Mouse (Mus musculus) heart, postnatal 36 days (tissue): Measurements from ENCODE around the gene Otoa. TPM values are rescaled to one million over a fixed set of nuclear protein-coding genes. Genes with fewer than 3 reads are reported as not detected.
A peak's percentile ranks its signal among the peaks of the same experiment; 100 is the strongest.

Source experiments
- DNase-seq, 2 experiments: peaks; one replicate each; pipeline ENCODE4 v3.0.0; 2021 to 2022
- intact Hi-C: fragments of 180-260 bp; cut with DNase I; formaldehyde crosslinking; loops from one replicate; pipeline ENCODE4 v1.15.1; 2025
- total RNA-seq, 2 experiments: library from RNA; stranded (reverse); gene quantifications; 2 replicates each; pipeline ENCODE4 v1.2.3; 2021

Otoa gene
- not detected for total RNA-seq

DNA sequence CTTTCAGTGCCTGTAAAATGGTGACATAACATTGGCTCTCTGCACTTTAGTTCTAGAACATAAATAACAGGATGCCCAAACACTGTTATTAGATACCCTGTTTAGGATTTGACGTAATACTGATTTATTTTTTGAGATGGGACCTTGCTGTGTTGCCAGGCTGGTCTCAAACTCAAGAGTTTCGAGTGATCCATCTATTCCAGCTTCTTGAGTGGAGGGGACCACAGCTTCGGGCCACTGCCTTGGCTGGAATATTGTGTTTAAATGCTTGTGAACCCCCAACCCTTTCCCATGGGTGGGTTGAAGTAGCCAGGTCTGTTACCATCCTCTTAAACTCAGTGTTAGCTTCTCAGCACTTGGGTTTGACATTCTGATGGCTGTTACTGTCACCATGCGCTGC, at the start of gene Otoa:
Gene Otoa, plus strand, starts transcription at position 301 of the 400 bp plus-strand sequence.
- intact Hi-C loops: no loop called here
- DNase-seq: no peak

DNA sequence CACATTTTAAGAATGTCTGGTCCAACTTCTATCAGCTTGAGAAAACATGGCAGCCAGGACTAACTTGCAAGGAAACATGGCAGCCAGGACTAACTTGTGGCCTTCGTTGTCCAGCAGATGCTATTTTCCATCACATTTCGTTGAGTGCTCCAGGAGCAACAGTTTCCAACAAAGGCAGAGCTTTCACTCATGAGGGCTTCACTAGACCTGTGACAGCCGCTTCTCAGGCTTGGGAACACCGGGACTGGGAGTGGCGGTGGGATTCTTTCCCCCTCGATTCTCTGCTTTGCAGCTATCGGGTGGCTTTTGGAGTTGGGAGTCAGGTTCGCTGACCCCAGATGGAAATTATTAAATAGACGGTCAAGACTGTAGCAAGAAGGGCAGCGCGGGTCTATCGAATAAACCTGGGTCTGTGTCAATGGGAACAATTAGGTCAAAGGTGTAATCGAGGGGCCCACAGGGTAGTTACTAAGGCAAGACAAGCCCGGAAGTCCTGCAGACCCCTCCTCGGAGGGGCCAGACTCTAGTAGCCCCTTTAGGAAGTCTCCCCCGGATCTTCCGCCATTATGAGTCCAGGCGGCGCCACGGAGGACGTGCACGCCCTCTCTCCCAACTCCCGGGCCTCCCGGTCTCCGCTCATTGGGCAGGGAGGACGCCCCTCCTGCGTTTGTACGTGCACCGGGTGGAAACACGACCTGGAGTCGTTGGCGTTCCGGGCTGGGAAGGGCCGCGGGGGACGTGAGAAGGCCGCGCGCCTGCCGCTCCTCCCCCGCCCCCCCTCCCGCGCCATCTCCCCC, 47.4 kb upstream of the Otoa start, which contains the start of gene Mettl9:
Gene Mettl9, plus strand, starts transcription at position 590 of the 797 bp plus-strand sequence.
- peak; percentile 90 to 92 for DNase-seq
- intact Hi-C loops: loop anchor here (2.0 to 10.0 kb wide), 3 partner anchors 51 to 399 kb away; partner anchors contain the start of genes Cdr2, Mfsd13b and Uqcrc2

DNA sequence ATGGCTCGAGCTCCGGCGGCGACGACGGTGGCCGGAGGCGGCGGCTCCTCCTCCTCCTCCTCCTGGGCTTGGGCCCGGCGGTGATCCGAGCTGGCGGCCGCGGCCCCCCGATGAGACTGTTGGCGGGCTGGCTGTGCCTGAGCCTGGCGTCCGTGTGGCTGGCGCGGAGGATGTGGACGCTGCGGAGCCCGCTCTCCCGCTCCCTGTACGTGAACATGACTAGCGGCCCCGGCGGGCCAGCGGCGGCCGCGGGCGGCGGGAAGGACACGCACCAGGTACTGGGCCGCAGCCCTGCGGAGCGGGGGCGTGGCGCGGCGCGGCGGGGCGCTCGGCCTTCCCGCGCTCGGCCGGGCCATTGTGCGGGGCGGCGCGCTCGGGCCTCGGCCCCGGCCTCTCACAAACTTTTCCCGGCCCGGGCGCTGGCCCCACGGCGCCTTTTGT, 46.7 kb upstream of the Otoa start:
- DNase-seq: peak in 1 of 2 experiments; percentile 85
- intact Hi-C loops: loop anchor here (2.0 to 10.0 kb wide), 3 partner anchors 52 to 400 kb away; partner anchors contain the start of genes Cdr2, Mfsd13b and Uqcrc2

DNA sequence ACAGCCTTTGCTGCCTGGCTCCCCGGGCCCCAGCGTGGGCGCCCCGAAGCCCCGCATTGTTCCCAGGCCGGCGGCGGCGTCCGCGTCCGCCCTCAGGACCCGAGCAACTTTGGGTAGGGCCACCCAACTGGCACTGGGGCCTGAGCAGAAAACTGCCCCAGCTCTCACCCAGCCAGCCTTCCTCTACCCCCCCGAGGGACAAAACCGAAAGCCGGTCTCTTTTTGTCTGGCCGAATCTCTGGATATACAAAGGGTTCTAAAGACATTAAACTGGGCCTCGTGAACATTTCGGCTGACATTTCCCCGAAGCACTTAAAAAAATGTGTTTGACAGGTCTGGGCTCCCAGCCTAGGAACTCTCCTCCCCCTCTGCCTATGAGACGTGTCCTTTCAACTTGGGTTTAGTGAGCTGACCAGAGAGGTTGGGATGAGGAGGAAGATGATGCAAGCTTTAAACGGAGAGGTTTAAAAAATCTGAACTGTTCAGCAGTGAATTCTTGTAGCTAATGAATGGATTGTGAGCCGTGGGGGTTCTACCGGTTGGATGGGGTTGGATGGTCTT, 46.2 kb upstream of the Otoa start:
- DNase-seq: peak; percentile 37 to 67
- intact Hi-C loops: loop anchor here (2.0 to 10.0 kb wide), 3 partner anchors 52 to 400 kb away; partner anchors contain the start of genes Cdr2, Mfsd13b and Uqcrc2

DNA sequence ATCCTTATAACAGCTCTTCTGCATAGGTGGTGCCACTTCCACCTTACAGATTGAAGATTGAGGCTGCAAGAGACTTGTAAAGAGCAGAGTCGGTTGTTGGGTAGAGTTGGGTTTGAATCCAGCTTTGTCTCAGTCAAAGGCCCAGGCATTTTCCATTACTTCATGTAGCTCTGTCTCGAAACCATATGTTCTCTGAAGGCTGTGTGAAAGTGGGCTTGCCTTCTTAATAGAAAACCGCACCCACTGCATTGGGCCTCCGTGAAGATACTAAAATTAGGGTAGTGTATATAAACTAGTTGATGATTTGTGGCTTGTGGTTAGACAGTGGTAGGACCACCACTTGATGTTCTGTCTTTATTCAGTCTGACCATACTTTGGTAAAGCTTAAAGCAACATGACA, 40.9 kb upstream of the Otoa start:
- intact Hi-C loops: no loop called here
- DNase-seq: no peak

DNA sequence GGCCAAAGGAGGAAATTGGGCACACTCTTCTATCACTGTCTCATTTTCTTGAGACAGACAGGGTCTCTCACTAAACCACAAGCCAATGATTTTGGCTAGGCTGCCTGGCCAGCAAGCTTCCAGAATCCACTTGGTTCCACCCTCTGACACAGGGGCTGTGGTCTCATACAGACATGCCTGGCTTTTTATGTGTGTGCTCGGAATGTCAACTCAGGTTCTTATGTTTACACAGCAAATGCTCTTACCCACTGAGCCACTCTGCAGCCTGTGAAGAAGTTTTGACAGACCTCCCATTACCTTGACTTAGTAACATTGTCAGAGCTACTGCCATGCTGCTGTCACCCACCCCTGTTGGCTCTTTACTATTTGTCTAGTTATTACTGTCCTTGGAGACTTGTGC, 39.5 kb upstream of the Otoa start:
- DNase-seq: no peak
- intact Hi-C loops: no loop called here

DNA sequence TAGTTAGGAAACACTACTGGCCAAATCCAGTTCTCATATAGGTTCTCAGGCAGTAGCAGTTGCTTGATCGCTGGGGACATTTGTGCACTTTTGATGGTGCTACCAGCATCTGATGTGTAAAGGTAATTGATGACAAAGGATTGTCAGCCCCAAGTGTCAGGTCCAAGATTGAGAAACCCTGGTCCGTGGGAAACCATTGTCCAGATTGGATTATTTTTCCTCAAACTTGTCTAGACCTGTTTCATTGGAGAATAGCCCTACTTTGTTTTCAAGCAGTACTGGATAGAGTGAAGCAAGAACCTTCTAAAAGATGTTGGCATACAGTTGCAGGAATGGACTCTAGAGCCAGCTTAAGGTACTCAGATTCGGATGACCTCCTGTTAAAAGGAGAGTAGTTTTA, 38.4 kb upstream of the Otoa start:
- no peak for DNase-seq
- intact Hi-C loops: no loop called here

DNA sequence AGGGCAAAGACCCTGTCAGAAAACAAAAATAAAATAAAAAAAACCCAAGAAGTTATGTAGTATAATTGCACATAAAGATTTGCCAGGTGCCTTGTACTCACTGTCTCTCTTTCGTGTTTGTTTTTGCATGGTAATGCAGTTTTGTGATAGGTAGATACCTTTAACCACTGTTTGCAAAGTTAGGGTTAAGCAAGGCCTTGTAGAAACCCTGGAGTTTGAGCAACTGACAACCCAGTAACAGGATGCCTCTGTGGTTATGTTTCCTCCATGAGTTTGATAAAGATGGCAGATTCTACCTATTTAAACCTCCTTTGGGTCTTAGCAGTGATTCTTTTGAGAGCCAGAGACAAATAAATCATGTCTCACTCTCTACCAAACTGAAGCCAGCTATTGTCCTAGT, 37.9 kb upstream of the Otoa start:
- intact Hi-C loops: no loop called here
- no peak for DNase-seq

DNA sequence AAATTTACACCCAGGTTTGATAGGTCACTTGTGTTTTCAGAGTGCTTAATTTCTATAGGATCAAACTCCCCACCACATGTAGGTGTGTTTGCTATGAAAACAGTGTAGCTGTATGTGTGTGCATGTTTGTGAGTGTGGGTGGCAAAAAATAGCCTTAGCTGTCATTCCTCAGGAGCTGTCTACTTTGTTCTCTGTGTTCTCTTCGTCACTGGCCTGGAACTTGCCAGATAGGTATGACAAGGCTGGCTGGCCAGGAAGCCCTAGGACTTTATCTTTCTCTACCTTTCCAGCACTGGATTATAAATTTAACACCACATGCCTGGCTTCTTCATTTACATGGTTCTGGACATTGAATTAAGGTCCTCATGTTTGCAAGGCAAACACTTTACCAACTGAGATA, 37.2 kb upstream of the Otoa start:
- intact Hi-C loops: no loop called here
- DNase-seq: peak in 1 of 2 experiments; percentile 20

DNA sequence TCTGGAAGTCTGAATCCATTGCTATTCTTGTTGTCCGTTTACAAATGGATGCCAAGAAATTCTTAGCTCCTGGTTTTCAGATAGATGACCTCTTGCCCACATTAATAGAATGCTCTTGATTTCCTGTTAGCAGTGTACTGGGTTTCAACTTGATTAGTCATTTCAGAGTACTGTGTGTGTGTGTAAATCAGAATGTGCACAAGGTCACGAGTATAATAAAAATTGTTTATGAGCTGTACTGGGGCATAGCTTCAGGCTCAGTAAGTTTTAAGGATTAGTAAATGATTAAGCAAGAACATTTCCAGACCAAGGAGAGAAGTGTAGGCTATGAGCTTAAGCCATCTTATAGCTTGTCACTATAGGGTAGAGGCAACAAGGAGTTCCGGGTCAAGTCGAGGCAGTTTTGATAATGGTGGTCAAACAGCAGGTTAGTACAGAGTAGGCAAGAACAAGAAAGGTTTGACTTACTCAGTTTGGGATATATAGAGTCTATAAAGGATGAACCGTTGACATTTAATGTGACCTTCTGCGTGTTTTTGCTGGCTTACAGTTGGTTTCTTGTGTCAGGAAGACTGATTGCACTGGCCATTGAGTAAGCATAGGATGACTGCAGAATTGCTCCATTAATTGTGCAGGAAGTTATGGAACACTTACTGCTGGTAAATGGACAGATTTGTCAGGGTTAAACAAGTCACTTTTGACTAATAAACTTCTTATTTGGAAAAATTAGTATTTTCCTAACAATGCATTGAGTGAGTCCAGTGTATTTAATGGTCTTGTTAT, 35.6 kb upstream of the Otoa start:
- intact Hi-C loops: no loop called here
- no peak for DNase-seq

DNA sequence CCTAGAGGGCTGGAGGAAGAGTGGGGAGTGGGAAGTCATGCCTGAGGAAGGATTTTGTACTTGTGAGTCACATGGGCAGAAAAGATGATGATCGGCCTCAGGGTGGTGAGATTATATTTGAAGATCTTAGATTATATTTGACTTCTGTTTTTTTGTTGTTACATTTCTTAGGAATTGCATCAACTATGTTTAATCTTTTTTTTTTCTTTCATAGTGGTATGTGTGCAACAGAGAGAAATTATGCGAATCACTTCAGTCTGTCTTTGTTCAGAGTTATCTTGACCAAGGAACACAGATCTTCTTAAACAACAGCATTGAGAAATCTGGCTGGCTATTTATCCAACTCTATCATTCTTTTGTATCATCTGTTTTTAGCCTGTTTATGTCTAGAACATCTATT, 33.8 kb upstream of the Otoa start:
- intact Hi-C loops: no loop called here
- DNase-seq: no peak

DNA sequence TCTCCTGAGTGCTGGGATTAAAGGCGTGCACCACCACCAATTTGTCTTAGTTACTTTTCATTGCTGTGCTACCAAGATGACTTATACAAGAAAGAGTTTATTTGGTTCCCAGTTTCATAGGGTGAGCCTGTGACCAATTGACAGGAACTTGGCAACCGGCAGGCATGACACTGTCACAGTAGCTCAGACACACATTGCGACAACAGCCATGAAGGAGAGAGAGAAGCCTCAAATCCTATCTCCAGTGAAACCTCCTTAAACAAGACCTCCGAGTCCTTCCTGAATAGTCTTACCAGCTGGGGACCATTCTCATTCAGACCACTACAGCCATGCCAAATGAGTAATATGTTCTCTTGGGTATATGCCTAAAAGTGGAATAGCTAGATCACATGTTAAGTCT, 28.4 kb upstream of the Otoa start:
- intact Hi-C loops: no loop called here
- DNase-seq: no peak

DNA sequence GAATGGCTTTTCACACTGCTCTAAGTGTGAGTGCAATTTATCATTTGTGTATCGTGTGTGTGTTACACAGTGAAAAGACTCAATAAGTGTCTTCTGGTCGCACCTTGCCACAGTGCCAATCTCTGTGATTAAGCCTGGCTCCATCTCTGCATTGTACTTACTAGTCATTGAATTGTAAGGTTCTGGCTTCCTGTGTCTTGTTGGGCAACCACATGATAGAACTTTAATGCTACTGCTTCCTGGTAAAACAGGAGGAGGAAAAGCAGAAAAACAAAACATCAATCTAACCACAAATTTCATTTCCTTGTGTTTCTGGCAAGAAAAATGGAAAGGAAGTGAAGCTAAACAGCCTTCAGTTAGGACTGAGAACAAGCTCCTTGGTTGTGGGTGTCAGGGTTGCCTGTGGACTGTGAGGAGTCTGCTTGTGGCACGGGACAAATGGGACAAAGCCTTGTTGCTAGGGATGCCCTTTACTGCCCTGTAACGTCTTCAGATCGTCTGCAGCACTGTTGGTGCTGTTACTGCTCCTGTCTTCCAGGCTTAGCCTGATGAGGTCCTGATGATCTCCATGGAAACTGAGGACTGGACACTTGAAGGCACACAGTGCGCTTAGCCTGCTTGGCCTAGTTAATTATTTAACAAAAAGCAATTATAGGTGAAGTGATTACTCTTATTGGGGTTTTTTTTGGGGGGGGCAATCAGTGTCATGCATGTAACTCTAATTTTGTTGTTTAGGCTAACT, 21.8 kb upstream of the Otoa start:
- intact Hi-C loops: loop anchor here (10.0 kb wide), 1 partner anchor 225 kb away; no protein-coding TSS in a partner anchor
- DNase-seq: no peak

DNA sequence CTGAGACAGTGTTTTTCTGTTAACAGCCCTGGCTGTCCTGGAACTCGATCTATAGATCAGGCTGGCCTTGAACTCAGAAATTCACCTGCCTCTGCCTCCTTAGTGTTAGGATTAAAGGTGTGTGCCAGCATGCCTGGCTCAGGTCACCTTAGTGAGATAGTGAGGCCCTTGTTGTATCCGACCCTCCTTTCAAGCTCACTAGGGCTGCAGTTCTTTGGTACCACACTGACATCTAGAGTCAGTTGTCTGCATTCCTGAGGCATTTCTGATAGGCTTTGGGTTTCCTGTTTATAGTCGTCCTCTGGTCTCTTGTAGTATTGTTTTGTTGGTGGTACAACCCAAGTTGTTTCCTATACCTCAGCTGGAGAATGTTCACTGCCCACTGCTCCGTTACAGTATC, 17.1 kb upstream of the Otoa start:
- intact Hi-C loops: loop anchor here (10.0 kb wide), 1 partner anchor 230 kb away; no protein-coding TSS in a partner anchor
- DNase-seq: no peak

DNA sequence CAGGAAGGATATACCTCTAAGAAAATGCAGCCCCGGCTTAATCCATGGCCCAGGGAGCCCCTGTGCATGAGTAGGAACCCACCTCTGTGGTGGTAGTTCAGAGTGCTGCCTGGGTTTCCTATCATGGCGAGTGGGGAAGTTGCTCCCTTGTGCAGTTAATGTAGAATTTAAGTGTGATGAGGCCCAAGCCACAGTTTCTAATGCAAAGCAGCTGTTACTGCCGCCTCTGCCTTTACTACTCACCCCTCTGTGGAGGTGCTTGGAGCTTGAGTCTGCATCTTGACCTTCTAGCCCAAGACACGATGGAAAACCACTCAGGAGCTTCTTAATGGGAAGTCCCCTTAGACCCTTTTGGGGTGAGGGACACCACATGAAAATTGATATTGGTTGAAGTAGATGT, 10.2 kb upstream of the Otoa start:
- no peak for DNase-seq
- intact Hi-C loops: no loop called here

DNA sequence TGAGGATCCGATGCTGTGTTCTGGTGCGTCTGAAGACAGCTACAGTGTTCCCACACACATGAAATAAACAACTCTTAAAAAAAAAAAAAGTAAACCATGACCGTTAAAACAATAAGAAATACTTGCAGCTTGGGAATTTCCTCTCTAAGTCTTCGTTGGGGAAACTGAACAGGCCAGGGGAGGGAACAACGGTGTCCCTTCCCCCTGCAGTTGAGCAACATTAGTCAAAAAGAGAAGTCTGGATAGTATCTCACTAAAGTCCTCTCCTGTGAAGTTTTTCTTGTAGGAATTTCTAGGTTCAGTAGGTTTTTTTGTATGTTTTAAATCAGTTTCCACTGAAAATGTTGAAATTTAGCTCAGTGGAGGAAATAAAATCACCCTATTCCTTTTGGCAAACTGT, 8.9 kb upstream of the Otoa start:
- intact Hi-C loops: no loop called here
- DNase-seq: no peak

DNA sequence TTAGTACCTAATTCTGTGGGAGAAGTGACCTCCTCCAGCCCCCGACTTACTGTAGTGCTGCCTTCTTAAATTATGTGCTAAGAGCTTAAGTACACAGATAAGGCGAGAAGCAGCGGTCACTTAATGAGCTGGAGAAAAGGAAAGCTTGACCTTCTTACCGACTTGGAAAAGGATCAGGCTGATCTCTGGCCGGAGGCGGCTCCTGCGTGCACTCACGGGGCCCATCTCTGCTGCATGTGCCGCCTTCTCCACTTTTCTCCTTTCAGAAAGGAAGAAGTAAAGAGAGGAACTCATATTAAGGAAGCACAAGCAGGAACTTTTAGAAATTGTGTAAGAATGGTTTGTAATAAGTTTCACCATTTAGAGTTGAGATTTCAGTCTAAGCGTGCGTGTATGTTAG, 7.2 kb upstream of the Otoa start, which contains the start of gene Igsf6:
Gene Igsf6, minus strand, starts transcription at position 292 of the 400 bp plus-strand sequence.
- DNase-seq: peak; percentile 37 to 43
- intact Hi-C loops: no loop called here

DNA sequence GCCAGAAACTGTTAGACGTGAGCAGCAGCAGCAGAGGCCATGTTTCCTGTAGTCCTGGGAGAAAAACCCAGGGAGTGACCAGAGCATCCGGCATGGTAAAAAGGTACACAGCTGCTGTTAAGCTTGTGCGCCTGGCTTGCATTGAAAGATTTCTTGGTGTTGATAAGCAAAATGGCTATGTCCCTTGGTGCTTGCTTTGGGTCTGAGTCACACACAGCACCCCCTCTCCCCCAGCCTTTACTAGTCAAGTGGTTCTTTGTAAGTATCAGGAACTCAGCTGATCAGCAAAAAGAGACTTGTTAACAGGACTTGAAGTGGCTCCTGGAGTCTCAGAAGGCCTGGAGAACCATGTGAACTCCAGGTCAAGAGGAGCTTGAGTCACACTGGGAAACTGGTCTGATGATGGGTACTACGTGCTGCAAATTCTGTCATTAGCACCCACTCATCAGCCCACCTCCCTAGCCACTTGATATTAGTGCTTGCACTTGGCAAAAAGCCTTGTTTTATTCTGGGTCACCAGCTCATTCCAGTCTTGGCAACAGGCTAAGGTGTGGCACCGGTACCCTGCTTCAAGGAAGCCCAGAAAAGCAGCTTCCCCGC, 6.5 kb upstream of the Otoa start:
- DNase-seq: peak; percentile 20 to 31
- intact Hi-C loops: no loop called here

DNA sequence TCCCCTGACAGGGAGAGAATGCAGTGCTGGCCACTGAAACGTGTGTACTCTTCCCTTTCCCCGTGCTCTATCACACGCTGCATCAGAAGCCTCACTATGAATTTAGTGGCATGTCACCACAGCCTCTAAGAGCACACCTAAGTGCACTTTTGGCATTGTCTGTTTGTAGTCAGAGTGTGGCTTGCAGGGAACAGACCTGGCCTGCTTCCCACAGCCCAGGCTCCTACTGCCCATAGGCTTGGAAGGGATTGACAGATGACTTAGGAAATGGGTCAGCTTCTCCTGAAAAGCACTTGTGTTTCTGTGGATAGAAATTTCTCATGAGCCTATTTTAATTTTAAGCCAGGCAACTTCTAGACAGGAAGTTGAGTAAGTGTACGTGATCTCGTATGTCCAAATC, 6.0 kb upstream of the Otoa start:
- intact Hi-C loops: no loop called here
- DNase-seq: no peak

DNA sequence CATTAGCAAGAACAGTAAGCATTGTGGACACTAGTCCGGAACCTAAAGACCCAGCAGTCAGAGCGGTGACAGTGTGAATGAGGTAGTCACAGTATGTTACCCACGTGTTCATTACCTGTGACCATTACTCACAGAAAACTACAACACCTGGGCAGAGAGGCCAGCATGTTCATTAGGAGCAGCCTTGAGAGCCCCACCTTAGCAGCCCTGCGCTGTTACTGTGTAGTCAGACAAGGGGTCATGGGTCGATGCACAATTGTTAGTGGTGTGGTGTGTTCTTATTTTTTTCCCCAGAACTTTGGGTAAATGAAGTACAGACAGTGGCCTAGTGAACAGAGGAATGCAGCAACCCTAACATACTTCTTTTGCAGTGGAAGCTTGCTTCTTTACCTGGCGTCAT, 4.1 kb upstream of the Otoa start:
- intact Hi-C loops: loop anchor here (1.0 kb wide), 1 partner anchor 43 kb away; no protein-coding TSS in a partner anchor
- DNase-seq: no peak
